Mouse (Mus musculus): ENCODE measurements around the gene Ftcd. TPM values are rescaled to one million over a fixed set of nuclear protein-coding genes. Genes with fewer than 3 reads are reported as not detected.

Gene Ftcd
- polyA plus RNA-seq, 1 experiment = 6.9 TPM

GRCm38 (mm10) chr10:76612473-76612872 lies 37.0 kb downstream of the Ftcd start:
- DNase-seq (ENCODE audit: low read depth) = no peak

- no peak for DNase-seq (ENCODE audit: low read depth)
These were observed 47.0 kb downstream of the Ftcd start for GRCm38 (mm10) chr10:76622411-76622810.

GRCm38 (mm10) chr10:76622928-76623680 lies 47.7 kb downstream of the Ftcd start, which contains the start of gene Col6a2:
Col6a2 (minus strand) TSS chr10:76623630.
- no peak for DNase-seq (ENCODE audit: low read depth)

DNA sequence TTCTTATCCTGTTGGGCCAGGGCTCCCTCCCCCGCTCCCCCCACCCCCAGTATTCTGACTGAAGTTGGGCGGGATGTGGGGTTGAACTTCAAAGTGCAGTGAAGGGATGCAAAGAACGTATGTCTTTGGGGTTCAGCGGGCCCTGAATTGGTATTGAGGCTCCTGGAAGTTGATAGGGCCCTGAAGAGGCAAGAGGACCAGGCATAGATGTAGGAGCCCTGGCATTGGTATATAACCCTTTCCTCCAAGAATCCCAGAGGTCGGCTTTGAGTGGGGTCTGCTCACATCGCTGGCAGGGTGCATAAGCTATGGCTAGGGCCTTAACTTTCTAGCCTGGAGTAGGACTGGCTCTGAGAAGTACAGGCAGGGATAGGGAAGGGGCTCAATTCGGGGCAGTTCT lies 48.3 kb downstream of the Ftcd start:
- DNase-seq (ENCODE audit: low read depth) = no peak

DNA sequence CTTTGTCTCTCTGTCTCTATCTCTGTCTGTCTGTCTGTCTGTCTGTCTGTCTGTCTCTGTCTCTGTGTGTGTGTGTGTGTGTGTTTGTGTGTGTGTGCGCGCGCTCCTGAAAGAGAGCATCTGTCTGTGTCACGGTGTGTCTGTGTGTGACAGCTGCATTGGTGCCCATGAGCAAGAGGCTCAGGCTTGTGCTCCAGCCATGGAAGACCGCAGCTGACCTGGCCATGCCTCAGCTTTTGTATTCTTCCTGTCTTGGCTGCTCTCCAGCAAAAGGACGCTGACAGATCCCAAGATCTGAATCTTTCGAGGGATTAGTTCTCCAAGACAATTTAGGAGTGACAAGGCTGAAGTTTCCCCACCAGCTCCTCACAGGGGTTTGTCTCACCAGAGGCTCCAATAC lies 49.5 kb downstream of the Ftcd start:
- no peak for DNase-seq (ENCODE audit: low read depth)

GRCm38 (mm10) chr10:76627714-76628113 lies 52.3 kb downstream of the Ftcd start:
- DNase-seq (ENCODE audit: low read depth) = no peak

GRCm38 (mm10) chr10:76630657-76631056 lies 55.2 kb downstream of the Ftcd start:
- no peak for DNase-seq (ENCODE audit: low read depth)

DNA sequence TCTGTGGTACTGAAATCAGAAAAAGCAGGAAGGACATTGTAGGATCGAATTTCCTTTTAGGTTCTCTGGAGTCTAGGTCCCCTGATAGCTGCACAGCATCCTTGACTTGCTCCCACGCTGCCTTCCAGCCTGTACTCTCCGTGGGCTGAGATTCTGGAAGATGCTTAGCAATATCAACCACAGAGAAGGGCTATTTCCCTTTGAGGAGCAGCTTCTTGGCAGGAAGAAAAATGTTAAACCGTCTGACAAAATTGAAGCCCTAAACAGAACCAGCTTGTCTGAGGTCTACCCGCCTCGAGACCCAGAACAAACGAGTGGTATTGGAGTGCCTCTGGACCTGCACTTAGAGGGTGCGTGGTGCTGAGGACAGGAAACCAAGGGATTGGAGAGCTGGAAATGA lies 57.2 kb downstream of the Ftcd start:
- no peak for DNase-seq (ENCODE audit: low read depth)

GRCm38 (mm10) chr10:76634094-76634571 lies 58.7 kb downstream of the Ftcd start:
- no peak for DNase-seq (ENCODE audit: low read depth)

GRCm38 (mm10) chr10:76634584-76634983 lies 59.1 kb downstream of the Ftcd start:
- DNase-seq (ENCODE audit: low read depth) = no peak

DNA sequence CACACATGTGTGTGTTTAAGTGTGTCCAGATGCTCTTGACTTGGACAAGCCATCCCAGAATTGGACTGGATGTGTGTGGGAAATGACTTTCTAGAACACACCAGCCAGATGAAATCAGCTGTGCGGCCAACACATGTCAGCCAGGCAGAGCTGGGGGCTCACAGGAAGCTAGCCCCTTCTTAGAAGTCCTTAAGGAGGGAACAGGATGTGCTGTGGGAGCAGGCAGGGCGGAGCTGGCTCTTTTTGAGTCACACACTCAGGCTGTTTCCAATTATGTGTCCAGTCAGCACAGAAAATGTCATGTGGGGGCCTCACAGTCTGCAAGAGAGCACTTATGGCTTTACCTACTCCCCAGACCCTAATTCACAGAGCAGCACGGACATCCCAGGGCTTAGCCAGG lies 60.6 kb downstream of the Ftcd start:
- DNase-seq (ENCODE audit: low read depth) = no peak

GRCm38 (mm10) chr10:76636601-76637000 lies 61.2 kb downstream of the Ftcd start:
- no peak for DNase-seq (ENCODE audit: low read depth)

Other genes with a start within 250 kb of the Ftcd start
- 19.8 TPM in 2 replicates for gene Dip2a, start 230.4 kb upstream of the Ftcd start, polyA plus RNA-seq (2012; rRNA removed)
- gene AC141477.1, start 135.2 kb upstream of the Ftcd start, polyA plus RNA-seq (2012; rRNA removed) = not detected in 2 replicates
- 11.7 and 15.6 TPM in 2 replicates for gene Pcnt, start 132.9 kb upstream of the Ftcd start, polyA plus RNA-seq (2012; rRNA removed)
- gene 2610028H24Rik, start 126.6 kb upstream of the Ftcd start, polyA plus RNA-seq (2012; rRNA removed) = 1.1 and 2.9 TPM in 2 replicates
- 17.3 and 21.6 TPM in 2 replicates for gene Mcm3ap, start 106.7 kb upstream of the Ftcd start, polyA plus RNA-seq (2012; rRNA removed)
- gene Ybey, start 106.5 kb upstream of the Ftcd start, polyA plus RNA-seq (2012; rRNA removed) = 2.9 and 3.2 TPM in 2 replicates
- gene Lss, start 44.1 kb upstream of the Ftcd start, polyA plus RNA-seq (2012; rRNA removed) = 37.1 and 49.5 TPM in 2 replicates
- 0.53 and 1.2 TPM in 2 replicates for gene Spatc1l, start 13.4 kb upstream of the Ftcd start, polyA plus RNA-seq (2012; rRNA removed)
- 308 and 385 TPM in 2 replicates for gene Col6a2, start 48.0 kb downstream of the Ftcd start, polyA plus RNA-seq (2012; rRNA removed)
- gene Col6a1, start 150.5 kb downstream of the Ftcd start, polyA plus RNA-seq (2012; rRNA removed) = 316 and 385 TPM in 2 replicates

Data from gonadal fat pad, adult 2 months (tissue).